Mouse (Mus musculus) MEL (cell line): ENCODE results near the gene Dhx58. TPM values are rescaled to one million over a fixed set of nuclear protein-coding genes. Genes with fewer than 3 reads are reported as not detected.

Experiments
- DNase-seq: peaks from one replicate; pipeline ENCODE4 v3.0.0; 2011; ENCODE audit warnings: low read depth, low spot score
- H3K27ac ChIP-seq: 2 replicates; pipeline ENCODE4 v1.5.1; 2012; ENCODE audit warnings: low read depth, mild to moderate bottlenecking, control low read depth, low read length, moderate library complexity; ENCODE audit not compliant: control insufficient read depth
- H3K27me3 ChIP-seq, 2 experiments: fragments of 150-350 bp in 1 of 2; sonication (generic) in 1 of 2; 2 replicates each; pipeline ENCODE4 v1.6.1; 2012; ENCODE audit warnings: low read length in 2 of 2, mild to moderate bottlenecking in 2 of 2, improper control_type of control experiment in 1 of 2, moderate library complexity in 1 of 2; ENCODE audit not compliant: insufficient read depth in 2 of 2, control insufficient read depth in 1 of 2
- H3K36me3 ChIP-seq, 2 experiments: 2 replicates each; pipeline ENCODE4 v1.6.1; 2012 to 2014; ENCODE audit warnings: low read length in 2 of 2, improper control_type of control experiment in 1 of 2, inconsistent platforms in 1 of 2, mild to moderate bottlenecking in 1 of 2; ENCODE audit not compliant: insufficient read depth in 2 of 2, control insufficient read depth in 1 of 2
- H3K4me1 ChIP-seq, 2 experiments: fragments of 150-350 bp in 1 of 2; sonication (generic) in 1 of 2; 2 replicates each; pipeline ENCODE4 v1.6.1; 2012; ENCODE audit warnings: low read length in 2 of 2, improper control_type of control experiment in 1 of 2, mild to moderate bottlenecking in 1 of 2; ENCODE audit not compliant: insufficient read depth in 2 of 2, control insufficient read depth in 1 of 2
- H3K4me3 ChIP-seq, 2 experiments: fragments of 150-350 bp in 1 of 2; sonication (generic) in 1 of 2; 2 replicates each; pipeline ENCODE4 v1.5.1; 2012; ENCODE audit warnings: low read depth in 2 of 2, low read length in 2 of 2, mild to moderate bottlenecking in 2 of 2, moderate library complexity in 2 of 2, control low read depth in 1 of 2, improper control_type of control experiment in 1 of 2; ENCODE audit not compliant: control insufficient read depth in 1 of 2, insufficient read depth in 1 of 2
- H3K79me2 ChIP-seq: 2 replicates; pipeline ENCODE4 v1.6.1; 2012; ENCODE audit warnings: mild to moderate bottlenecking, low read length, moderate library complexity; ENCODE audit not compliant: control insufficient read depth, poor library complexity, insufficient read depth
- H3K9ac ChIP-seq: 2 replicates; pipeline ENCODE4 v1.6.1; 2012; ENCODE audit warnings: low read depth, mild to moderate bottlenecking, control low read depth, low read length, moderate library complexity; ENCODE audit not compliant: control insufficient read depth, poor library complexity, severe bottlenecking
- H3K9me3 ChIP-seq: fragments of 150-350 bp; sonication (generic); replicated peaks from 2 replicates; pipeline ENCODE4 v1.6.1; 2012; ENCODE audit warnings: mild to moderate bottlenecking, low read length, improper control_type of control experiment, moderate library complexity; ENCODE audit not compliant: insufficient read depth
- BHLHE40 ChIP-seq: IDR thresholded peaks from 2 replicates; pipeline ENCODE4 v1.6.1; 2012; ENCODE audit warnings: low read depth, mild to moderate bottlenecking, inconsistent platforms, low read length, improper control_type of control experiment, borderline replicate concordance
- CHD1 ChIP-seq: IDR thresholded peaks from 2 replicates; pipeline ENCODE4 v1.6.1; 2012; ENCODE audit warnings: low read depth, mild to moderate bottlenecking, inconsistent platforms, low read length, improper control_type of control experiment
- CHD2 ChIP-seq: IDR thresholded peaks from 2 replicates; pipeline ENCODE4 v1.6.1; 2011; ENCODE audit warnings: low read length, improper control_type of control experiment
- CTCF ChIP-seq, 3 experiments: IDR thresholded peaks in 2 of 3; conservative IDR thresholded peaks in 1 of 3; 2 replicates each; pipeline ENCODE4 v1.5.1; 2011 to 2012; ENCODE audit warnings: low read length in 3 of 3, low read depth in 2 of 3, mild to moderate bottlenecking in 2 of 3, improper control_type of control experiment in 1 of 3, inconsistent platforms in 1 of 3, mixed read lengths in 1 of 3, moderate library complexity in 1 of 3; ENCODE audit not compliant: control insufficient read depth in 1 of 3, insufficient read depth in 1 of 3, poor library complexity in 1 of 3, severe bottlenecking in 1 of 3
- E2F4 ChIP-seq: IDR thresholded peaks from 2 replicates; pipeline ENCODE4 v1.6.1; 2011; ENCODE audit warnings: low read depth, low read length, improper control_type of control experiment, borderline replicate concordance
- ELF1 ChIP-seq: IDR thresholded peaks from 2 replicates; pipeline ENCODE4 v1.6.1; 2014; ENCODE audit warnings: low read depth, mild to moderate bottlenecking, inconsistent platforms, low read length, improper control_type of control experiment, moderate library complexity
- EP300 ChIP-seq, 2 experiments: IDR thresholded peaks; 2 replicates each; pipeline ENCODE4 v1.6.1; 2011; ENCODE audit warnings: improper control_type of control experiment in 2 of 2, low read length in 2 of 2, low read depth in 1 of 2, mild to moderate bottlenecking in 1 of 2
- GABPA ChIP-seq: IDR thresholded peaks from 2 replicates; pipeline ENCODE4 v1.6.1; 2012; ENCODE audit warnings: low read depth, mild to moderate bottlenecking, inconsistent platforms, low read length, improper control_type of control experiment, moderate library complexity
- GATA1 ChIP-seq: IDR thresholded peaks from 2 replicates; pipeline ENCODE4 v1.6.1; 2011; ENCODE audit warnings: low read depth, low read length, improper control_type of control experiment
- HCFC1 ChIP-seq: IDR thresholded peaks from 2 replicates; pipeline ENCODE4 v1.6.1; 2012; ENCODE audit warnings: low read depth, mild to moderate bottlenecking, inconsistent platforms, low read length, improper control_type of control experiment, moderate library complexity
- JUND ChIP-seq: IDR thresholded peaks from 2 replicates; pipeline ENCODE4 v1.6.1; 2011; ENCODE audit warnings: low read depth, mild to moderate bottlenecking, improper control_type of control experiment, low read length
- KAT2A ChIP-seq: conservative IDR thresholded peaks from 2 replicates; pipeline ENCODE4 v1.6.1; 2012; ENCODE audit warnings: low read depth, low read length, improper control_type of control experiment, inconsistent platforms
- MAFK ChIP-seq: IDR thresholded peaks from 2 replicates; pipeline ENCODE4 v1.6.1; 2011; ENCODE audit warnings: low read depth, mild to moderate bottlenecking, low read length, improper control_type of control experiment, borderline replicate concordance
- MAZ ChIP-seq: IDR thresholded peaks from 2 replicates; pipeline ENCODE4 v1.6.1; 2012; ENCODE audit warnings: low read depth, mild to moderate bottlenecking, inconsistent platforms, low read length, improper control_type of control experiment
- MEF2A ChIP-seq: IDR thresholded peaks from 2 replicates; pipeline ENCODE4 v1.6.1; 2014; ENCODE audit warnings: low read depth, mild to moderate bottlenecking, inconsistent platforms, low read length, improper control_type of control experiment; ENCODE audit not compliant: poor library complexity, insufficient replicate concordance, severe bottlenecking; ENCODE audit errors: extremely low read depth
- MXI1 ChIP-seq: IDR thresholded peaks from 2 replicates; pipeline ENCODE4 v1.6.1; 2011; ENCODE audit warnings: mild to moderate bottlenecking, low read depth, low read length, improper control_type of control experiment
- MYB ChIP-seq: IDR thresholded peaks from 2 replicates; pipeline ENCODE4 v1.6.1; 2011; ENCODE audit warnings: mild to moderate bottlenecking, low read depth, low read length, improper control_type of control experiment
- MYC ChIP-seq: IDR thresholded peaks from 2 replicates; pipeline ENCODE4 v1.6.1; 2011; ENCODE audit warnings: low read depth, mild to moderate bottlenecking, low read length, improper control_type of control experiment, moderate library complexity
- NELFE ChIP-seq: IDR thresholded peaks from 2 replicates; pipeline ENCODE4 v1.6.1; 2011; ENCODE audit warnings: low read depth, low read length, improper control_type of control experiment
- POLR2A ChIP-seq, 2 experiments: IDR thresholded peaks; 2 replicates each; pipeline ENCODE4 v1.6.1; 2011 to 2012; ENCODE audit warnings: low read length in 2 of 2, mild to moderate bottlenecking in 2 of 2, control low read depth in 1 of 2, improper control_type of control experiment in 1 of 2, low read depth in 1 of 2, moderate library complexity in 1 of 2; ENCODE audit not compliant: control insufficient read depth in 1 of 2, insufficient read depth in 1 of 2, poor library complexity in 1 of 2
- POLR2AphosphoS2 ChIP-seq: IDR thresholded peaks from 2 replicates; pipeline ENCODE4 v1.6.1; 2011; ENCODE audit warnings: low read length, improper control_type of control experiment
- RAD21 ChIP-seq: IDR thresholded peaks from 2 replicates; pipeline ENCODE4 v1.6.1; 2011; ENCODE audit warnings: mild to moderate bottlenecking, low read depth, low read length, improper control_type of control experiment
- RCOR1 ChIP-seq: IDR thresholded peaks from 2 replicates; pipeline ENCODE4 v1.6.1; 2012; ENCODE audit warnings: low read depth, mild to moderate bottlenecking, inconsistent platforms, low read length, improper control_type of control experiment
- SIN3A ChIP-seq: IDR thresholded peaks from 2 replicates; pipeline ENCODE4 v1.6.1; 2012; ENCODE audit warnings: low read length, improper control_type of control experiment, inconsistent platforms
- TBP ChIP-seq: IDR thresholded peaks from 2 replicates; pipeline ENCODE4 v1.8.0; 2011; ENCODE audit warnings: low read depth, low read length, improper control_type of control experiment
- TCF12 ChIP-seq: IDR thresholded peaks from 2 replicates; pipeline ENCODE4 v1.6.1; 2014; ENCODE audit warnings: low read depth, mild to moderate bottlenecking, inconsistent platforms, low read length, improper control_type of control experiment, moderate library complexity
- UBTF ChIP-seq: IDR thresholded peaks from 2 replicates; pipeline ENCODE4 v1.6.1; 2012; ENCODE audit warnings: low read depth, mild to moderate bottlenecking, inconsistent platforms, low read length, improper control_type of control experiment, moderate library complexity, borderline replicate concordance; ENCODE audit not compliant: insufficient read depth
- USF1 ChIP-seq: IDR thresholded peaks from 2 replicates; pipeline ENCODE4 v1.6.1; 2014; ENCODE audit warnings: low read depth, mild to moderate bottlenecking, inconsistent platforms, low read length, improper control_type of control experiment, moderate library complexity
- USF2 ChIP-seq, 2 experiments: IDR thresholded peaks; 2 replicates each; pipeline ENCODE4 v1.6.1; 2011 to 2012; ENCODE audit warnings: improper control_type of control experiment in 2 of 2, low read length in 2 of 2, borderline replicate concordance in 1 of 2, inconsistent platforms in 1 of 2, low read depth in 1 of 2, mild to moderate bottlenecking in 1 of 2; ENCODE audit not compliant: insufficient read depth in 1 of 2
- ZC3H11A ChIP-seq: IDR thresholded peaks from 2 replicates; pipeline ENCODE4 v1.6.1; 2012; ENCODE audit warnings: low read depth, mild to moderate bottlenecking, inconsistent platforms, low read length, improper control_type of control experiment
- ZMIZ1 ChIP-seq: IDR thresholded peaks from 2 replicates; pipeline ENCODE4 v1.6.1; 2012; ENCODE audit warnings: low read depth, mild to moderate bottlenecking, inconsistent platforms, low read length, improper control_type of control experiment, moderate library complexity
- ZNF384 ChIP-seq: IDR thresholded peaks from 2 replicates; pipeline ENCODE4 v1.6.1; 2012; ENCODE audit warnings: low read depth, mild to moderate bottlenecking, inconsistent platforms, low read length, improper control_type of control experiment
- polyA plus RNA-seq, 2 experiments: library from polyadenylated mRNA; stranded (reverse) in 1 of 2; unstranded in 1 of 2; fragments of >175 nt in 1 of 2; fragments of >200 nt in 1 of 2; gene quantifications; 2 replicates each; pipeline versions ENCODE4 v1.2.1 to v1.2.4; 2012; ENCODE audit warnings: low replicate concordance in 2 of 2, low read depth in 1 of 2; ENCODE audit not compliant: insufficient read length in 2 of 2, insufficient read depth in 1 of 2, missing spikeins in 1 of 2
- total RNA-seq: library from RNA; depleted of rRNA; stranded (reverse); fragments of 300-350 nt; gene quantifications from 2 replicates; pipeline ENCODE4 v1.2.3, GENCODE M21; 2012

The Dhx58 gene
- total and polyA plus RNA-seq, 3 experiments = 3.6 to 3.9 TPM; not detected in 1

DNA sequence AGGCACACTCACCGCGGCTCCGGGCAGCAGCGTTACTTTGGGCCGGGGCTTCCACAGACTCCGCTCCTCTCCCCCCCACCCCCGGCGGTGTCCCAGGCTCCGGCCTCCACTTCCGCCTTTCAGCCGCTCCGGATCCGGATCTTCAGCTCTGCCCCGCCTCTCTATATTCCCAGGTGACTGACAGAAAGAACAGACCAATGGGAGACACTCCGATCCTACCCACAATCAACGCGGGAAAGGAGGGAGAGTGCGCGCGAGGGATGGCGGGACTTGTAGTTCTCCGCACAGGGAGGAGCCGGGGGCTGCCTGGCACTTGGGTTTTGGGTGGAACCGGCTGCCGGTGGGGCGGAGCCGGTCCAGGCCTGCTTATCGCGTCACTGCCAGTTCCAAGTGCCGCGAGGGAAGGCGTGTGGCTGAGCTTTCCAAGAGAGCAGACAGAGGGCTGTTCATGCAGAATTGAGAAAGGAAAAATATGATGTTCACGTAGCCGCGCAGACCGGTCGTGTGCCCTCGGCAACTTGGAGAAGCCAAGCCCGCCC lies 34.1 kb upstream of the Dhx58 start, which contains the start of gene Rab5c (continued):
- TF ChIP-seq MYB (no peak), UBTF (no peak), KAT2A (peak; percentile 96)

GRCm38 (mm10) chr11:100737105-100737733 lies 33.1 kb upstream of the Dhx58 start:
- DNase-seq = peak; percentile 97
- H3K36me3 ChIP-seq = peaks cover 7 to 31% of the 10 kb centered on the region in 2 experiments
- H3K9ac ChIP-seq = peak overlapping the region; percentile 95
- peaks cover 54% of the 10 kb centered on the region for H3K79me2 ChIP-seq
- H3K27me3 ChIP-seq = no peaks in the 10 kb centered on the region
- H3K4me3 ChIP-seq = peak overlapping the region; percentile 67 to 96
- peaks cover 2 to 24% of the 10 kb centered on the region in 2 experiments; a peak in 3 of 4 replicates for H3K4me1 ChIP-seq
- peak overlapping the region; percentile 93 for H3K27ac ChIP-seq
- no peaks in the 10 kb centered on the region for H3K9me3 ChIP-seq
- TF ChIP-seq POLR2A (IDR thresholded peaks at IDR 0.05; ENCODE audit: control insufficient read depth in 1 of 2, insufficient read depth in 1 of 2, low read depth in 1 of 2, low read length in 2 of 2, poor library complexity in 1 of 2) = peak in 1 of 2 experiments; percentile 95; a peak in 3 of 4 replicates
- TF ChIP-seq RCOR1 = 0 out of 2 replicates have a peak, but pooled peaks have one; percentile 28
- TF ChIP-seq CHD2 = peak; percentile 45
- TF ChIP-seq ZC3H11A = no peak
- TF ChIP-seq KAT2A = no peak
- peak; percentile 94 for TF ChIP-seq MYC
- peak; percentile 92 for TF ChIP-seq GATA1
- TF ChIP-seq EP300 (IDR thresholded peaks at IDR 0.05; ENCODE audit: low read depth in 1 of 2, low read length in 2 of 2) = peak in 1 of 2 experiments; percentile 72; a peak in 2 of 4 replicates
- TF ChIP-seq RAD21 = no peak
- peak; percentile 76 for TF ChIP-seq NELFE
- peak; percentile 98 for TF ChIP-seq MXI1
- TF ChIP-seq CTCF (IDR thresholded peaks at IDR 0.05 in 2 of 3, conservative IDR thresholded peaks at IDR 0.05 in 1 of 3; ENCODE audit: control insufficient read depth in 1 of 3, insufficient read depth in 1 of 3, low read depth in 2 of 3, low read length in 3 of 3, poor library complexity in 1 of 3, severe bottlenecking in 1 of 3) = no peak
- peak; percentile 65 for TF ChIP-seq TCF12
- peak; percentile 86 for TF ChIP-seq MAFK
- no peak for TF ChIP-seq MYB
- TF ChIP-seq SIN3A = peak; percentile 99
- no peak for TF ChIP-seq UBTF
- no peak; the same call in 1 of the 2 replicates for TF ChIP-seq GABPA
- no peak; the same call in none of the 2 replicates for TF ChIP-seq ELF1
- 0 out of 2 replicates have a peak, but pooled peaks have one; percentile 7 for TF ChIP-seq ZNF384
- peak; percentile 94 for TF ChIP-seq TBP
- no peak for TF ChIP-seq E2F4
- TF ChIP-seq USF2 (IDR thresholded peaks at IDR 0.05; ENCODE audit: borderline replicate concordance in 1 of 2, insufficient read depth in 1 of 2, low read depth in 1 of 2, low read length in 2 of 2) = no peak
- peak; percentile 78 for TF ChIP-seq HCFC1
- peak; percentile 98 for TF ChIP-seq MAZ
- peak; percentile 81; the same call in 1 of the 2 replicates for TF ChIP-seq BHLHE40
- TF ChIP-seq MEF2A = no peak
- TF ChIP-seq ZMIZ1 = peak; percentile 97
- peak; percentile 77 for TF ChIP-seq POLR2AphosphoS2
- peak; percentile 82; the same call in 1 of the 2 replicates for TF ChIP-seq CHD1
- TF ChIP-seq JUND = no peak
- TF ChIP-seq USF1 = peak; percentile 49; the same call in 1 of the 2 replicates
